Mouse (Mus musculus) forebrain, embryonic 15.5 days (tissue): ENCODE measurements around the gene Triobp. TPM values are rescaled to one million over a fixed set of nuclear protein-coding genes. Genes with fewer than 3 reads are reported as not detected.

ENCODE experiments used
- ATAC-seq: fragments of 200-750 bp; cut with Nextera tagmentation; replicated peaks from 2 replicates; pipeline ENCODE4 v1.8.0; 2017; ENCODE audit warnings: mild to moderate bottlenecking, moderate TSS enrichment, moderate library complexity
- H3K27ac ChIP-seq: fragments of 300-500 bp; sonication (generic); replicated peaks from 2 replicates; pipeline ENCODE4 v1.5.1; 2015; ENCODE audit warnings: mild to moderate bottlenecking, inconsistent platforms
- H3K27me3 ChIP-seq: fragments of 300-500 bp; sonication (generic); 2 replicates; pipeline ENCODE4 v1.6.1; 2015; ENCODE audit warnings: inconsistent platforms
- H3K36me3 ChIP-seq: fragments of 300-500 bp; sonication (generic); 2 replicates; pipeline ENCODE4 v1.6.1; 2015; ENCODE audit warnings: mild to moderate bottlenecking, inconsistent platforms
- H3K4me1 ChIP-seq: fragments of 300-500 bp; sonication (generic); 2 replicates; pipeline ENCODE4 v1.6.1; 2015; ENCODE audit warnings: inconsistent platforms
- H3K4me2 ChIP-seq: fragments of 300-500 bp; sonication (generic); replicated peaks from 2 replicates; pipeline ENCODE4 v1.6.1; 2015; ENCODE audit warnings: mild to moderate bottlenecking, inconsistent platforms
- H3K4me3 ChIP-seq: fragments of 300-500 bp; sonication (generic); 2 replicates; pipeline ENCODE4 v1.5.1; 2015; ENCODE audit warnings: mild to moderate bottlenecking, inconsistent platforms
- H3K9ac ChIP-seq: fragments of 300-500 bp; sonication (generic); replicated peaks from 2 replicates; pipeline ENCODE4 v1.6.1; 2015; ENCODE audit warnings: mild to moderate bottlenecking, inconsistent platforms
- H3K9me3 ChIP-seq: fragments of 300-500 bp; sonication (generic); 2 replicates; pipeline ENCODE4 v1.6.1; 2016; ENCODE audit warnings: inconsistent platforms
- WGBS: fragments of 180-500 bp; shearing (Covaris S2); methylation state at CpG from one replicate; pipeline ENCODE4 v1.1.7; 2015; ENCODE audit warnings: mixed read lengths; 5-methylcytosine and 5-hydroxymethylcytosine counted together
- polyA plus RNA-seq: library from polyadenylated mRNA; unstranded; fragments of >200 nt; fragmentation: Nextera tagmentation; extraction: Ambion mirVana; gene quantifications from 2 replicates; pipeline ENCODE4 v1.2.1, GENCODE M21; 2015

Gene Triobp
- polyA plus RNA-seq, 1 experiment from 2014 or later = 43.3 TPM

- H3K4me3 ChIP-seq = peak overlapping the region; percentile 67
- peaks cover 37% of the 10 kb centered on the region for H3K4me1 ChIP-seq
- peaks cover 10% of the 10 kb centered on the region for H3K36me3 ChIP-seq
- H3K27ac ChIP-seq = peak overlapping the region; percentile 95
- H3K9me3 ChIP-seq = no peaks in the 10 kb centered on the region
- under 1% methylated on average over 87 of the region's 87 CpGs for WGBS
- peak overlapping the region; percentile 70 for H3K4me2 ChIP-seq
- peak; percentile 77 for ATAC-seq
- peak overlapping the region; percentile 74 for H3K9ac ChIP-seq
- no peaks in the 10 kb centered on the region for H3K27me3 ChIP-seq
Measured at GRCm38 (mm10) chr15:78914091-78914822, 33.3 kb upstream of the Triobp start.

GRCm38 (mm10) chr15:78914823-78915659 lies 32.5 kb upstream of the Triobp start:
- peak overlapping the region; percentile 74 for H3K9ac ChIP-seq
- H3K27ac ChIP-seq = peak overlapping the region; percentile 95
- peak overlapping the region; percentile 67 for H3K4me3 ChIP-seq
- no peak for ATAC-seq
- no peaks in the 10 kb centered on the region for H3K9me3 ChIP-seq
- H3K4me1 ChIP-seq = peaks cover 37% of the 10 kb centered on the region
- H3K36me3 ChIP-seq = peaks cover 18% of the 10 kb centered on the region
- H3K4me2 ChIP-seq = peak overlapping the region; percentile 70
- WGBS = 44% methylated on average over 8 of the region's 8 CpGs
- no peaks in the 10 kb centered on the region for H3K27me3 ChIP-seq

DNA sequence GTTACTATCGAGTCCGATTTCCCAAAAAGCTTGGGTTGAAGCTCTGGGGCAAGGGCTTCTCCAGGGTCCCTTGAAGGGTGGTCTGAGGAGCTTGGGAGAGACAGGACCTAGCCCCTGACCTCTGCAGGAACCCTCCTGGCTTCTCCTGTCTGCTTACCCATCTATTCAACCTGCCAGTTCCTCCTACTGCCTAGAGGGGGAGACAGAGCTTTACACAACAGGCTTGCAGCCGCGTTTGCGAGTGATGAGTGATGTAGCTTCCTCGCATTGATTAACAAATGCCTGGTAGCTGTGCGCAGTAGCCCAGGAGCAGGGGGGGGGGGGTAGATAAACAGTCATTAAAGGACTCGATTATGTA lies 31.9 kb upstream of the Triobp start:
- peak overlapping the region; percentile 71 for H3K27ac ChIP-seq

GRCm38 (mm10) chr15:78916052-78916826 lies 31.3 kb upstream of the Triobp start:
- no peaks in the 10 kb centered on the region for H3K27me3 ChIP-seq
- 32% methylated on average over 12 of the region's 12 CpGs for WGBS
- H3K27ac ChIP-seq = peak overlapping the region; percentile 71
- H3K4me3 ChIP-seq = peak overlapping the region; percentile 67
- peaks cover 18% of the 10 kb centered on the region for H3K36me3 ChIP-seq
- H3K9ac ChIP-seq = peak overlapping the region; percentile 74
- H3K4me2 ChIP-seq = peak overlapping the region; percentile 70
- peaks cover 37% of the 10 kb centered on the region for H3K4me1 ChIP-seq
- ATAC-seq = no peak
- H3K9me3 ChIP-seq = no peaks in the 10 kb centered on the region

More for the DNA sequence above, 31.9 kb upstream of the Triobp start:
- Histone ChIP-seq H3K27me3 (no peaks in the 10 kb centered on the region), H3K4me3 (peak overlapping the region; percentile 67), H3K9me3 (no peaks in the 10 kb centered on the region), H3K4me2 (peak overlapping the region; percentile 70), H3K9ac (peak overlapping the region; percentile 74), H3K4me1 (peaks cover 37% of the 10 kb centered on the region), H3K36me3 (peaks cover 18% of the 10 kb centered on the region)
- 7% methylated on average over 8 of the region's 8 CpGs for WGBS
- ATAC-seq = peak; percentile 24

GRCm38 (mm10) chr15:78918126-78918525 lies 29.4 kb upstream of the Triobp start:
- no peak overlapping the region for H3K4me3 ChIP-seq
- H3K4me2 ChIP-seq = no peak overlapping the region
- no peak overlapping the region for H3K27ac ChIP-seq
- peaks cover 18% of the 10 kb centered on the region for H3K36me3 ChIP-seq
- 93% methylated on average over 23 of the region's 23 CpGs for WGBS
- H3K4me1 ChIP-seq = peaks cover 35% of the 10 kb centered on the region
- H3K9ac ChIP-seq = no peak overlapping the region
- no peak for ATAC-seq
- no peaks in the 10 kb centered on the region for H3K9me3 ChIP-seq
- no peaks in the 10 kb centered on the region for H3K27me3 ChIP-seq

DNA sequence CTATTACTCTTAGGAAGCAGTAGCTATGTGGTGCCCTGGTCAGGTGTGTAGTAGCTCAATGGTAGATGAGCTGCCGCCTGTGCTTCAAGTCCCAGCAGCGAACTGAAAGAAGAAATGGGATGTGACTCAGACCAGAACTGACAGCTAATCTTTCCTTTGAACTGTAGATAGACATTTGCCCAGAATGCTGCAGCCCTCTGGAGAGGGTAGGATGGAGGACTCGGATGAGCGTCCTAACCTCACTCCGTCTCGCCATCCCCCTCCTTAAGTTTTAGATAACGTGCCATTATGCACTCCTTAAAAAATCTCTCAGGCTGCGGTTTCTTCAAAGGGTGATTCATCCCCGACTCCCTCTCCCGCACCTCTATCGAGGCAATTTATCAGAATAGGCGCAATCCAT lies 27.6 kb upstream of the Triobp start:
- Histone ChIP-seq H3K4me3 (no peak overlapping the region), H3K9me3 (no peaks in the 10 kb centered on the region), H3K27ac (no peak overlapping the region), H3K4me1 (peaks cover 27% of the 10 kb centered on the region), H3K36me3 (peaks cover 18% of the 10 kb centered on the region), H3K9ac (no peak overlapping the region), H3K27me3 (no peaks in the 10 kb centered on the region), H3K4me2 (no peak overlapping the region)
- no peak for ATAC-seq
- 84% methylated on average over 12 of the region's 12 CpGs for WGBS

- WGBS = 91% methylated on average over 7 of the region's 7 CpGs
- no peak overlapping the region for H3K4me3 ChIP-seq
- H3K9ac ChIP-seq = no peak overlapping the region
- peaks cover 18% of the 10 kb centered on the region for H3K36me3 ChIP-seq
- ATAC-seq = no peak
- no peak overlapping the region for H3K27ac ChIP-seq
- H3K4me2 ChIP-seq = no peak overlapping the region
- no peaks in the 10 kb centered on the region for H3K9me3 ChIP-seq
- peaks cover 21% of the 10 kb centered on the region for H3K4me1 ChIP-seq
- H3K27me3 ChIP-seq = no peaks in the 10 kb centered on the region
Measured at GRCm38 (mm10) chr15:78922700-78923099, 24.8 kb upstream of the Triobp start.

- no peak for ATAC-seq
- no peak overlapping the region for H3K4me2 ChIP-seq
- H3K27me3 ChIP-seq = no peaks in the 10 kb centered on the region
- H3K27ac ChIP-seq = no peak overlapping the region
- H3K36me3 ChIP-seq = peaks cover 12% of the 10 kb centered on the region
- 84% methylated on average over 6 of the region's 6 CpGs for WGBS
- no peaks in the 10 kb centered on the region for H3K9me3 ChIP-seq
- H3K4me1 ChIP-seq = peaks cover 27% of the 10 kb centered on the region
- no peak overlapping the region for H3K4me3 ChIP-seq
- H3K9ac ChIP-seq = no peak overlapping the region
Measured at GRCm38 (mm10) chr15:78923585-78923984, 23.9 kb upstream of the Triobp start.

- Histone ChIP-seq H3K36me3 (no peaks in the 10 kb centered on the region), H3K4me2 (no peak overlapping the region), H3K9me3 (no peaks in the 10 kb centered on the region), H3K27ac (no peak overlapping the region), H3K4me1 (peaks cover 27% of the 10 kb centered on the region), H3K4me3 (no peak overlapping the region), H3K9ac (no peak overlapping the region), H3K27me3 (no peaks in the 10 kb centered on the region)
- no peak for ATAC-seq
- 41% methylated on average over 8 of the region's 8 CpGs for WGBS
Measured at GRCm38 (mm10) chr15:78925129-78925528, 22.4 kb upstream of the Triobp start.

GRCm38 (mm10) chr15:78926021-78926919 lies 21.3 kb upstream of the Triobp start, which contains the start of gene Lgals1:
TSS of gene Lgals1 (plus strand) at chr15:78926725.
- ATAC-seq = peak; percentile 44
- 8% methylated on average over 20 of the region's 20 CpGs for WGBS
- Histone ChIP-seq H3K9ac (no peak within 1 kb of the TSS), H3K27ac (peak within 1 kb of the TSS; percentile 44; the same call in 1 of the 2 replicates), H3K4me3 (peak within 1 kb of the TSS; percentile 32), H3K4me2 (peak within 1 kb of the TSS; percentile 58), H3K4me1 (peaks cover 27% of the 10 kb centered on the region), H3K27me3 (no peaks in the 10 kb centered on the region), H3K9me3 (no peaks in the 10 kb centered on the region), H3K36me3 (no peaks in the 10 kb centered on the region)
